Mouse (Mus musculus) kidney, adult 2 months (tissue): Measurements from ENCODE around the gene Herc4.

Experiments
- CTCF ChIP-seq: fragments of 200-500 bp; conservative IDR thresholded peaks from 2 replicates; pipeline ENCODE4 v1.5.1; 2011; ENCODE audit warnings: low read depth, mild to moderate bottlenecking, control low read depth, low read length, moderate library complexity, mixed read lengths; ENCODE audit not compliant: insufficient read depth, insufficient read length
- POLR2A ChIP-seq: fragments of 200-500 bp; IDR thresholded peaks from one replicate; pipeline ENCODE4 v1.6.1; 2011; ENCODE audit warnings: low read depth, low read length, control low read depth

GRCm38 (mm10) chr10:63308582-63309366 lies 65.2 kb downstream of the Herc4 start:
- TF ChIP-seq POLR2A (no peak), CTCF (peak; percentile 81)
